Mouse (Mus musculus) CH12.LX (cell line): ENCODE measurements around the gene Pamr1.

Experiments
- BHLHE40 ChIP-seq: IDR thresholded peaks from 2 replicates; pipeline ENCODE4 v1.6.1; 2011; ENCODE audit warnings: mild to moderate bottlenecking, low read depth, low read length, improper control_type of control experiment
- CTCF ChIP-seq, 2 experiments: IDR thresholded peaks in 1 of 2; conservative IDR thresholded peaks in 1 of 2; 2 replicates each; pipeline ENCODE4 v1.5.1; 2011 to 2012; ENCODE audit warnings: low read depth in 2 of 2, low read length in 2 of 2, improper control_type of control experiment in 1 of 2, inconsistent platforms in 1 of 2, mild to moderate bottlenecking in 1 of 2, moderate library complexity in 1 of 2
- PAX5 ChIP-seq: IDR thresholded peaks from 2 replicates; pipeline ENCODE4 v1.6.1; 2012; ENCODE audit warnings: low read length, inconsistent platforms, mixed read lengths
- POLR2A ChIP-seq: IDR thresholded peaks from 2 replicates; pipeline ENCODE4 v1.6.1; 2011; ENCODE audit warnings: low read depth, mild to moderate bottlenecking, improper control_type of control experiment, low read length
- SIN3A ChIP-seq: IDR thresholded peaks from 2 replicates; pipeline ENCODE4 v1.6.1; 2012; ENCODE audit warnings: low read length, improper control_type of control experiment, inconsistent platforms
- TBP ChIP-seq: conservative IDR thresholded peaks from 2 replicates; pipeline ENCODE4 v1.6.1; 2011; ENCODE audit warnings: low read depth, low read length, improper control_type of control experiment

GRCm38 (mm10) chr2:102675275-102675674 is 125.5 kb downstream of the Pamr1 start:
- TF ChIP-seq PAX5 (no peak), SIN3A (no peak), TBP (no peak), CTCF (conservative IDR thresholded peaks at IDR 0.05 in 1 of 2, IDR thresholded peaks at IDR 0.05 in 1 of 2; ENCODE audit: low read depth in 2 of 2, low read length in 2 of 2) (peak; percentile 64 to 79), BHLHE40 (no peak), POLR2A (no peak)
